Mouse (Mus musculus) kidney, adult 2 months (tissue): ENCODE measurements at regions not wholly inside any gene's neighbourhood (a gene's known extent, or its start where the extent isn't known, plus 50 kb on each side); places are given as distances from the start of the nearest gene placed in this dataset.

Experiments
- DNase-seq: peaks from one replicate; pipeline ENCODE4 v3.0.0; 2021
- H3K27ac ChIP-seq: fragments of 200-500 bp; 2 replicates; pipeline ENCODE4 v1.5.1; 2012; ENCODE audit warnings: low read depth, low read length, control low read depth, inconsistent platforms; ENCODE audit not compliant: insufficient read depth
- H3K27me3 ChIP-seq: fragments of 200-500 bp; replicated peaks from 2 replicates; pipeline ENCODE4 v1.6.1; 2012; ENCODE audit warnings: mild to moderate bottlenecking, moderate library complexity, low read length, inconsistent platforms; ENCODE audit not compliant: control insufficient read depth, insufficient read depth
- H3K36me3 ChIP-seq: fragments of 200-500 bp; 2 replicates; pipeline ENCODE4 v1.6.1; 2012; ENCODE audit warnings: mild to moderate bottlenecking, moderate library complexity, low read length, inconsistent platforms; ENCODE audit not compliant: control insufficient read depth, insufficient read depth
- H3K4me1 ChIP-seq: fragments of 200-500 bp; 2 replicates; pipeline ENCODE4 v1.6.1; 2011; ENCODE audit warnings: low read length; ENCODE audit not compliant: control insufficient read depth, insufficient read depth
- H3K4me3 ChIP-seq: fragments of 200-500 bp; 2 replicates; pipeline ENCODE4 v1.5.1; 2011; ENCODE audit warnings: mild to moderate bottlenecking, low read depth, low read length, control low read depth; ENCODE audit not compliant: insufficient read depth
- CTCF ChIP-seq: fragments of 200-500 bp; conservative IDR thresholded peaks from 2 replicates; pipeline ENCODE4 v1.5.1; 2011; ENCODE audit warnings: low read depth, mild to moderate bottlenecking, control low read depth, low read length, moderate library complexity, mixed read lengths; ENCODE audit not compliant: insufficient read depth, insufficient read length
- POLR2A ChIP-seq: fragments of 200-500 bp; IDR thresholded peaks from one replicate; pipeline ENCODE4 v1.6.1; 2011; ENCODE audit warnings: low read depth, low read length, control low read depth
- WGBS: fragments of 180-500 bp; shearing (Covaris S2); methylation state at CpG from one replicate; pipeline ENCODE4 v1.1.7; 2018; 5-methylcytosine and 5-hydroxymethylcytosine counted together

DNA sequence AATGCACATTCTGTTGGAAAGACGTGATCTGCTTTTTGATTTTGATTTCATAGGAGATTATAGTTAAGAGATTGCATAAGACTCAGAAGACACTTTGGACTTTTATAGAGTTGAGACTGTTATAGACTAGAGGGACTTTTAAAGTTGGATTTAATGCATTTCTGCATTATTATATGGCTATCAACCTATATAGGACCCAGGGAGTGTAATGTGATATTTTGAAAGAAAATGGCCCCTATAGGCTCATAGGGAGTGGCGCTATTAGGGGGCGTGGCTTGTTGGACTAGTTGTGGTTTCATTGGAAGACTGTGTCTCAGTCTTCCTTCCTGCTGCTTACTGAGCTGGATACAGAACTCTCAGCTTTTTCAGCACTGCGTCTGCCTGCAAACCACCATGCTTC lies 186.9 kb upstream of the Igfbp7 start:
- H3K27ac ChIP-seq = no peak overlapping the region
- H3K27me3 ChIP-seq = no peaks in the 10 kb centered on the region
- DNase-seq = no peak
- H3K4me3 ChIP-seq = no peak overlapping the region
- H3K4me1 ChIP-seq = no peaks in the 10 kb centered on the region
- no peaks in the 10 kb centered on the region for H3K36me3 ChIP-seq
- WGBS = 88% methylated on average over 4 of the region's 4 CpGs
- no peak for TF ChIP-seq POLR2A
- no peak for TF ChIP-seq CTCF

DNA sequence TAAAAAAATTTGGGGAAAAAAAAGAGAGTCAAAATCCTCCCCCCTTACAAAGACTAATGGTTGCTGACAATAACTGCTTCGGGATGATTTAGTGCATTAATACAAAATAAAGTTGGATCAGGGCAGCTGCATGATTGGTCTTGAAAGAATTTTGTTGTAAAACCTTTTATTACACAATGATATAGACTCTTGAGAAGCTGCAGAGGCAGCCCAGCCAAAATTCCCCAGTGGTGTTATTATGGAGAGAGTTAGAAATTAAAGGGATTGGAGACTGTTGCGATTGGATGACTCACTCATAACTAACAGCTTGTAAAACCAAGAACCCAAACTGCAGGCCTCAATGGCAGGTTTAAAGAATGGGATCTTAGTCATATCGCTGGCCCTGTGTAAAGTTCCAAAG lies 181.4 kb upstream of the Igfbp7 start:
- Histone ChIP-seq H3K27me3 (no peaks in the 10 kb centered on the region), H3K27ac (no peak overlapping the region), H3K4me3 (no peak overlapping the region), H3K4me1 (no peaks in the 10 kb centered on the region), H3K36me3 (no peaks in the 10 kb centered on the region)
- no peak for TF ChIP-seq POLR2A
- TF ChIP-seq CTCF = no peak
- DNase-seq = no peak
- 90% methylated on average over 3 of the region's 3 CpGs for WGBS

DNA sequence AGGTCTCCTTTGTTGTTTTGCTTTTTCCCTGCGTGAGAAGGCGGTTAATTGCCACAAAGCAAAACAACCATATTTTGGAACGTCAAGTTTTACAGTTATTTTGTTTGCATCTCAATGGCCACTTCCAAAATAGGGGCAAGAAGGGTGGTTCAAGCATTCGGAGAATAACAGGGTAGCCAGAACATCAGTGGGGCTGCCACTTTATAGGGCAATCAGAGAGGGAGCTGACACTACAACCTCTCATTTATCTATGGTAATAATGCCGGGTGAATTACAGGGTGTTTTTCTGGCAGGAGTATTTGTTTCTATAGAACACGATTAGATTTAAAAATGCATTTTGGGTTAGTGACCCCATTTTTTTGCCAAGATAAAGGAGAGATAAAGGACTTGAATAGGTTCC lies 173.9 kb upstream of the Igfbp7 start:
- no peak for DNase-seq
- WGBS = 16% methylated on average over 6 of the region's 6 CpGs
- Histone ChIP-seq H3K4me1 (no peaks in the 10 kb centered on the region), H3K27me3 (no peaks in the 10 kb centered on the region), H3K27ac (no peak overlapping the region), H3K36me3 (no peaks in the 10 kb centered on the region), H3K4me3 (no peak overlapping the region)
- TF ChIP-seq POLR2A = no peak
- no peak for TF ChIP-seq CTCF

DNA sequence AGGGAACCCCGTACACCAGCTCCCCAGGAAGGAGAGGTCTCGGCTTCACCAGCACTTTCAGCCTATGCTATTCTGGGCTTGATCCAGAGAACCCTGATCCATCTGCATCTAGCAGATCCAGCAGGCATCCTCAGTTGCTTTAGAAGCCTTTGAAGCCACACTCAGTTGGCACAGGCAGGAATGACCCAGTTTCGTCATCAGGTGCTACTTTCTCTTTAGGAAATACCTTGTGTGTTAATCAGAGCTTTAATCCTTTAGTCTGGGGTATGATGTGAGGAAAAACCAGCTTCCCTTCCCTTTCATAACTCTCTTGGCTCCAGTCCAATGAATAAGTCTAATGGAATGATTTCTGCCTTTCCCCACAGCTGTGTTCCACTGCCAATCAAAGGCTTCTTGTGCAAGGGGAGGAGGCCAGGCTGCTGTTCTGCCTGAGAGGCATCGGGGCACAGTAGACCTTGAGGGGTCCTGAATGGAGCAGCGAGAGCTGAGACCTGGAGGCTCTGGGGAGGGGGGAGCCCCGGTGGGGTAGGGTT lies 173.3 kb upstream of the Igfbp7 start:
- peak; percentile 7 for DNase-seq
- 35% methylated on average over 6 of the region's 6 CpGs for WGBS

DNA sequence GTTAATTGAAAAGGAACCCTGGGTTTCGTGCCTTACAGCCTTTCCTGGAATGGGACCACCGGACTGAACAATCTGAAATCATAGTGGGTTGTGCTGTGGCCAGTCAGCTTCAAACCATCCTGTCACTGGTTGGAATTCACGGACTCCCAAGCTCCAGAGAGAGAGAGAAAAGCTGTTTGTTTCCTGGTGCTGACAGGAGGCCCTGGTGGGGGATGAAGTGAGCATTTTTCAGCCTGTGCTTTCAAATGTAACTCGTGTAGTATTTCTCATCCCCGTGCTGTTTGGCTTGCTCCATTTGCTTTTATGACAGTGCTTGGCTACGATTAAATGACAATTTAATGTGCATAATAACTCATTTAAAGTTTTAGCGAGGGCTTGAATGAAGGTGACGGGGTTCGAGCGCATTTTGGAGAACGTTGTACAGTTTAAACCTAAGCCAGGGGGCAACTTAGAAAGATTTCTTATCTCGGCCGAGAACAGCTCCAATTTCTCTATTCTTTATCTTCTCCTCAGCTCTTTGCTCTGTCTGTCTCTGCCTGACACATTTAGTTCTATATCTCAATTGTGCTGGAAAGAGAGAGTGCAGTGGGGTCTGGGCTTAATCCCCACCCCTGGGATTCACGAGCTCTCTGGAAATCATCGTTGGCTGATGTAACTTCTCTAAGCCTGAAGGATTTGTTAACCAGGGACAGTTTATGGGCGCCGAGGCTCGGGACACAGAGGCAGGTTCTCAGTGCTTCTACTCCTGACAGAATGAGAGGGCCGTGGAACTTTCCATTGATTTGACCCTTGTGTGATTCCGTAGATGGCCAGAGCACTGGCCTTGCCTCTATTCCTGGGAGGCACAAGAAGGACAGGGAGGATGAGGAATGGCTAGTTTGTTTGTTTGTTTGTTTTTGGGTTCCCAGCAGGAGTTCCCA lies 172.2 kb upstream of the Igfbp7 start:
- no peak for DNase-seq
- Histone ChIP-seq H3K4me3 (no peak overlapping the region), H3K4me1 (no peaks in the 10 kb centered on the region), H3K27ac (no peak overlapping the region), H3K36me3 (no peaks in the 10 kb centered on the region), H3K27me3 (no peaks in the 10 kb centered on the region)
- TF ChIP-seq CTCF (no peak), POLR2A (no peak)
- WGBS = 25% methylated on average over 20 of the region's 20 CpGs

More for the DNA sequence above, 173.3 kb upstream of the Igfbp7 start:
- Histone ChIP-seq H3K36me3 (no peaks in the 10 kb centered on the region), H3K27ac (no peak overlapping the region), H3K4me3 (no peak overlapping the region), H3K4me1 (no peaks in the 10 kb centered on the region), H3K27me3 (no peaks in the 10 kb centered on the region)
- TF ChIP-seq POLR2A (no peak), CTCF (no peak)

DNA sequence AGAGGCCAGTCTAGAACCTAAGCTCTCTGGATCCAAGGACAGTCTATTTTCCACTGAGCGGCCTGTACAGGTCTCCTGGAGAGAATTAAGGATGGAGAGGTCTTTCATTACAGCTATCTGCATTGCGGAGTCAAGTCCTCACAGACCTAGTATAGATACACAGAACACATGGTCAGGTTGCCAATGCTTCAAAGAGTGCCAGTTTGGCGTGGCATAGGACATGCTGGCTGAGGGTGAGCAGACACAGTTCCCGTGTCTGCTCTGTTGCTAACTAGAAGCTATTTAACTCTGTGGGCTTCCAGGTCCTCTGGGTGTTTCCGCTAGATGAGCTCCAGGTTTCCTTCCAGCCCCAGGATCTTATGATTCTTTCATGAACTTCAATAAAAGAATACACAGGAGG lies 169.0 kb upstream of the Igfbp7 start:
- WGBS = 83% methylated on average over 5 of the region's 5 CpGs
- no peak for DNase-seq
- Histone ChIP-seq H3K27ac (no peak overlapping the region), H3K27me3 (no peaks in the 10 kb centered on the region), H3K4me3 (no peak overlapping the region), H3K4me1 (no peaks in the 10 kb centered on the region), H3K36me3 (no peaks in the 10 kb centered on the region)
- TF ChIP-seq CTCF (no peak), POLR2A (no peak)

DNA sequence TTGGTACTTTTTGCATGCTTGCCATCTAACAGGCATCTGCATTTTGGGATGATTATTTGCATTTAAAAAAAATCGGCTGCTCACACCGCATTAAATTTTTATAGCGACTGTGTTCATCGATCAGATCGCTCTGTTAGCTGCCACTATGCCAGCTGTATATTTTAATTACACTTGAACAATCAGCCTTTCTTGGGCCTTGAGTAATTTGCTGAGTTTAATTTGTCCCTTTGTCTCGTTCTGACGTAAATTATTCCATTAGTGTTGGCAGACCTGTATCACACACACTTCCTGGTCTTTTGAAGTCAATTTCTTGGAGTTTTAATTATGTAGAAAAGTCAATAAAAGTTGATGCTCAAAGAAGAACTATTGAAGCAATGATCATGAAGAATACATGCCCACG lies 167.9 kb upstream of the Igfbp7 start:
- TF ChIP-seq CTCF (no peak), POLR2A (no peak)
- H3K27me3 ChIP-seq = no peaks in the 10 kb centered on the region
- 67% methylated on average over 8 of the region's 8 CpGs for WGBS
- no peaks in the 10 kb centered on the region for H3K4me1 ChIP-seq
- no peak for DNase-seq
- H3K4me3 ChIP-seq = no peak overlapping the region
- H3K27ac ChIP-seq = no peak overlapping the region
- H3K36me3 ChIP-seq = no peaks in the 10 kb centered on the region
